Mouse (Mus musculus) ES-Bruce4 (cell line): ENCODE results near the gene Igdcc3. TPM values are rescaled to one million over a fixed set of nuclear protein-coding genes. Genes with fewer than 3 reads are reported as not detected.

Source experiments
- H3K27ac ChIP-seq: 2 replicates; pipeline ENCODE4 v1.5.1; 2012; ENCODE audit warnings: low read length, inconsistent platforms; ENCODE audit not compliant: insufficient read depth
- H3K27me3 ChIP-seq: 2 replicates; pipeline ENCODE4 v1.6.1; 2012; ENCODE audit warnings: mild to moderate bottlenecking, low read length, inconsistent platforms; ENCODE audit not compliant: control insufficient read depth, poor library complexity, insufficient read depth, severe bottlenecking
- H3K36me3 ChIP-seq: 2 replicates; pipeline ENCODE4 v1.6.1; 2012; ENCODE audit warnings: inconsistent platforms, mild to moderate bottlenecking, low read length, moderate library complexity; ENCODE audit not compliant: control insufficient read depth, poor library complexity, insufficient read depth, severe bottlenecking
- H3K4me1 ChIP-seq: one replicate; pipeline ENCODE4 v1.8.1; 2011; ENCODE audit warnings: low read length; ENCODE audit not compliant: control insufficient read depth, insufficient read depth
- H3K4me3 ChIP-seq: 2 replicates; pipeline ENCODE4 v1.5.1; 2011; ENCODE audit warnings: low read depth, mild to moderate bottlenecking, low read length
- H3K9ac ChIP-seq: 2 replicates; pipeline ENCODE4 v1.6.1; 2012; ENCODE audit warnings: low read depth, mild to moderate bottlenecking, inconsistent platforms; ENCODE audit not compliant: poor library complexity, severe bottlenecking
- H3K9me3 ChIP-seq: replicated peaks from 2 replicates; pipeline ENCODE4 v1.6.1; 2012; ENCODE audit warnings: mild to moderate bottlenecking, low read length, inconsistent platforms; ENCODE audit not compliant: control insufficient read depth, poor library complexity, insufficient read depth, severe bottlenecking
- CTCF ChIP-seq: IDR thresholded peaks from one replicate; pipeline ENCODE4 v1.8.1; 2011; ENCODE audit warnings: low read depth, low read length
- EP300 ChIP-seq: IDR thresholded peaks from 2 replicates; pipeline ENCODE4 v1.6.1; 2011; ENCODE audit warnings: low read depth, low read length; ENCODE audit not compliant: insufficient read depth
- POLR2A ChIP-seq: IDR thresholded peaks from one replicate; pipeline ENCODE4 v1.8.1; 2011; ENCODE audit warnings: low read length; ENCODE audit not compliant: insufficient read depth
- polyA plus RNA-seq: library from polyadenylated mRNA; stranded (reverse); fragments of >200 nt; gene quantifications from 2 replicates; pipeline ENCODE4 v1.2.4, GENCODE M21; 2011; ENCODE audit warnings: low read depth; ENCODE audit not compliant: missing spikeins, insufficient read depth, insufficient read length

The Igdcc3 gene
- polyA plus RNA-seq, 1 experiment = 8.9 TPM

- no peaks in the 10 kb centered on the region for H3K36me3 ChIP-seq
- H3K4me3 ChIP-seq = no peak overlapping the region
- H3K9me3 ChIP-seq = no peaks in the 10 kb centered on the region
- H3K4me1 ChIP-seq = no peaks in the 10 kb centered on the region
- no peaks in the 10 kb centered on the region for H3K27me3 ChIP-seq
- H3K9ac ChIP-seq = no peak overlapping the region
- TF ChIP-seq EP300 = no peak
- TF ChIP-seq CTCF = no peak
- TF ChIP-seq POLR2A = no peak
- H3K27ac ChIP-seq = no peak overlapping the region
Measured at GRCm38 (mm10) chr9:65115891-65116290, 25.1 kb upstream of the Igdcc3 start.

- Histone ChIP-seq H3K9me3 (no peaks in the 10 kb centered on the region), H3K9ac (no peak overlapping the region), H3K4me3 (no peak overlapping the region), H3K27ac (no peak overlapping the region), H3K36me3 (no peaks in the 10 kb centered on the region), H3K4me1 (no peaks in the 10 kb centered on the region), H3K27me3 (no peaks in the 10 kb centered on the region)
- no peak for TF ChIP-seq CTCF
- TF ChIP-seq EP300 = no peak
- TF ChIP-seq POLR2A = no peak
Measured at GRCm38 (mm10) chr9:65117516-65117915, 23.5 kb upstream of the Igdcc3 start.

- Histone ChIP-seq H3K36me3 (no peaks in the 10 kb centered on the region), H3K9ac (no peak overlapping the region), H3K4me1 (no peaks in the 10 kb centered on the region), H3K27me3 (no peaks in the 10 kb centered on the region), H3K9me3 (no peaks in the 10 kb centered on the region), H3K27ac (no peak overlapping the region), H3K4me3 (no peak overlapping the region)
- TF ChIP-seq EP300 = no peak
- TF ChIP-seq POLR2A = no peak
- peak; percentile 95 for TF ChIP-seq CTCF
Measured at GRCm38 (mm10) chr9:65120935-65121334, 20.1 kb upstream of the Igdcc3 start.

GRCm38 (mm10) chr9:65122545-65122944 lies 18.4 kb upstream of the Igdcc3 start:
- H3K9me3 ChIP-seq = no peaks in the 10 kb centered on the region
- TF ChIP-seq CTCF (no peak), POLR2A (no peak), EP300 (no peak)
- no peak overlapping the region for H3K9ac ChIP-seq
- H3K4me3 ChIP-seq = peak overlapping the region; percentile 25
- no peaks in the 10 kb centered on the region for H3K27me3 ChIP-seq
- H3K4me1 ChIP-seq = no peaks in the 10 kb centered on the region
- H3K36me3 ChIP-seq = no peaks in the 10 kb centered on the region
- H3K27ac ChIP-seq = no peak overlapping the region

- Histone ChIP-seq H3K27ac (no peak overlapping the region), H3K27me3 (no peaks in the 10 kb centered on the region), H3K4me3 (peak overlapping the region; percentile 37), H3K4me1 (no peaks in the 10 kb centered on the region), H3K9ac (peak overlapping the region; percentile 30), H3K9me3 (no peaks in the 10 kb centered on the region), H3K36me3 (no peaks in the 10 kb centered on the region)
- TF ChIP-seq POLR2A (no peak), CTCF (peak; percentile 71)
Measured at GRCm38 (mm10) chr9:65123552-65124168, 17.3 kb upstream of the Igdcc3 start.

GRCm38 (mm10) chr9:65128123-65128815 lies 12.7 kb upstream of the Igdcc3 start:
- H3K27ac ChIP-seq = no peak overlapping the region
- H3K27me3 ChIP-seq = no peaks in the 10 kb centered on the region
- no peaks in the 10 kb centered on the region for H3K36me3 ChIP-seq
- no peaks in the 10 kb centered on the region for H3K9me3 ChIP-seq
- H3K4me1 ChIP-seq = no peaks in the 10 kb centered on the region
- H3K9ac ChIP-seq = peak overlapping the region; percentile 63
- TF ChIP-seq POLR2A (no peak), CTCF (peak; percentile 80)
- H3K4me3 ChIP-seq = peak overlapping the region; percentile 67
